Mouse (Mus musculus): ENCODE measurements around the gene S100a16.

Gene S100a16

DNA sequence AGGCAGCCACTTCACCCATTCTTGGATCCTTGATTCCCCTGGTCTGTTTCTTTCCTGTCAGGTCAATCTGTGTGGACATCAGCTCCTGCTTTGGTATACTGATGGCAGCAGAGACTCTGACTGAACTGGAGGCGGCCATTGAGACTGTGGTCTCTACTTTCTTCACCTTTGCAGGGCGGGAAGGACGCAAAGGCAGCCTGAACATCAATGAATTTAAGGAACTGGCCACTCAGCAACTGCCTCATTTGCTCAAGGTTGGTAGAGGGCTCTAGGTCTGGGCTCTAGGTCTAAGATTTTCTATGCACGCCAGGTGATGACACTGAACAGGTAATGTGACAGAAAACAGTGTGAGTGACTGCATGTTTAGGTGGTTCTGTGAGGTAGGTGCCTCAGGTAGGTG, 21.3 kb upstream of the S100a16 start:
- in situ Hi-C loops (cut with MboI): loop anchor here (10.0 kb wide), 1 partner anchor 99 kb away; the partner anchor contains the start of gene S100a6

DNA sequence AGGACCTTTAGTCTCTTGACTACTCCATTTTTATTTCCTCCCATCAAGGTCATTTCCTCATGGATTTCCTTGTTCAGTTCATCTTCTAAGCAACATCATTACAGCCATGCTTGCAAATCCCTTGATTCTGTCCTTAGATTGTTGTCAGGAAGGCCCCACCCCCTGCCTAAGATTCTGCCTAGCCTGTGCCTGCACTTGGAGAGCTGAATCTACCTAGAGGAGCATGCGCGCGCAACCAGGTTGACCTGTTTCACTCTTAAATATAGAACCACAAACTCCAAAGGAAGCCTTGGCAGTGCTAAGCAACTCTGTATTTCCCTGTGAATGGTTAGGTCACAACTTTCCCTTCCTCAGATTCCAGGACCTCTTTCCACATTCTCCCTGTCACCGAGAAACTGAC, 19.3 kb upstream of the S100a16 start:
- in situ Hi-C loops (cut with MboI): loop anchor here (10.0 kb wide), 1 partner anchor 97 kb away; the partner anchor contains the start of gene S100a6

DNA sequence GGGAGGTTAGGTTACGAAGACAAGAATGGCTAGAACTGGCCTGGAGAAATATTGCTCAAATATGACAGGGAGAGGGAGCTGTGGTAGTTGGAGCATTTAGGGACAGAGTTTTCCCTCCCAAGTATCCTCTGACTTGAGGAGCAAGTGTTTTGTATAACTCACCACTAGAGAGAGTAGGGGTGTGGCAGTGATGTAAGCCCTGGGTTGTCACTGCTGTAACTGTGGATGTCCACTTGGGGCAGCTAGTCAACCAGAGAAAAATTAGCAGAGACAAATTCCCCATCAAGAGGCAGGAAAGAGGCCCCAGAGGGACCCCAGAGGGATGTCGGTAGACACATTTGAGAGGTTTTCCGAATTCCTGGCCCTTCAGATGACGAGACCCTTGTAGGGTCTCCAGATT, 11.6 kb upstream of the S100a16 start:
- in situ Hi-C loops (cut with MboI): no loop called here

DNA sequence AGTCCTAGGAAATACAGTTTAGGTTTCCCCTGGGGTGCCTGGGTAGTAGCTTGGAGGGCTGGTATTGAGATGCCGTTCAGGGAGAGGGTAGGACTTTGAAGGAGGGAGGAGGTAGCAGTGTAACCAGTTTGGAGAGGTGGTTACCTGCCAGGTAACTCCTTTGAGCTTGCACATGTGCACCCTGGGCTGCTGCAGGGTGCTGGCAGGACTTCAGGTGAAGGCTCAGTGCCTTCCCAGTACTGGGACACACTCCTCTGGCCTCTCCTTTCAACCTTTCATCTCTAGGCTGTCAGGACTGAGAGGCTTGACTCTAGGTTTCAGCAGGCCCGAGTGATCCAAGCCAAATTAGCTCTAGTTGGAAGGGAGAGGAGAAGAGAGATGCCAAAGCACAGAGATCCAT, 11.0 kb upstream of the S100a16 start:
- in situ Hi-C loops (cut with MboI): no loop called here

DNA sequence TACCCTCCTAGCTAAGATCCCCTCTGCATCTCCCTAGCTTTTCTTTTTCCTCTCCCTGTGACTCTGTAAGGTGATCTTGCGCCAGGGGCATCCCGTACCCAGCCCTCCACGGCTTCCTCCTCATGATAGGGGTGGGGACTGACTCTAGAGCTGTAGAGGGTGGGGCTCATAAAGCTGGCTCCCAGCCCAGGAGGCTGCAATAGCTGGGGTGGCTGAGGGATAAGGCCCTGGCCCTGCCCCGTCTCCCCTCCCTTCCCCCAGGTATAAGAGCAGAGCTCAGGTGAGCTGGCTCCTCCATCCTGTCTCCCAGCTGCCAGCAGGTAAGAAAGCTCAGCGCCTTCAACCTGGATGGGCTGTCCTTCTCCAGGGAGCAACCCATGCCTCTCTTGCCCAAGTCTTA, 10.5 kb upstream of the S100a16 start, which contains the start of gene S100a14:
Gene S100a14, plus strand, starts transcription at position 277 of the 400 bp plus-strand sequence.
- in situ Hi-C loops (cut with MboI): no loop called here

DNA sequence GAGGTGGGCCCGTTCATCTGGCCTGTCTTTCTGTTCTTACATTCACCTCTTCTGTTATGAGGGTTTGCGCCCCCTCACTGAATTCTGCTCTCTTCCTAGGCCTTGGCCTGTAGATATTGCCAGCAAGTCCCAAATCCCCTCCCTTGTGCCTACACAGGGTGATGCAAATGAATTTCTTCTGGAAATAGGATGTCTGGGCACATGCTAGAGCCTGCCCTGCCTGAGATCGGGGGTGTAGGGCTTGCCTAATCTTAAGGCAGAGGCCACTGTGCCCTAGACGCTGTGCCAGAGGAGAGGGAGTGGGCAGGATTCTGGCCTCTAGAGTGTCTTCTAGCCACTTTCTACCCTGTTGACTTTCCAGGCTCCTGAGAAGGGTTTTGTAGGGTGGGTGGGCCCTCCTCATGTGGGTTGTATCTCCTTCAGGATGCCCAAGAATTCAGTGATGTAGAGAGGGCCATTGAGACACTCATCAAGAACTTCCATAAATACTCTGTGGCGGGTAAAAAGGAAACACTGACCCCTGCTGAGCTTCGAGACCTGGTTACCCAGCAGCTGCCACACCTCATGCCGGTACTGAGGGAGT, 9.7 kb upstream of the S100a16 start:
- in situ Hi-C loops (cut with MboI): no loop called here

DNA sequence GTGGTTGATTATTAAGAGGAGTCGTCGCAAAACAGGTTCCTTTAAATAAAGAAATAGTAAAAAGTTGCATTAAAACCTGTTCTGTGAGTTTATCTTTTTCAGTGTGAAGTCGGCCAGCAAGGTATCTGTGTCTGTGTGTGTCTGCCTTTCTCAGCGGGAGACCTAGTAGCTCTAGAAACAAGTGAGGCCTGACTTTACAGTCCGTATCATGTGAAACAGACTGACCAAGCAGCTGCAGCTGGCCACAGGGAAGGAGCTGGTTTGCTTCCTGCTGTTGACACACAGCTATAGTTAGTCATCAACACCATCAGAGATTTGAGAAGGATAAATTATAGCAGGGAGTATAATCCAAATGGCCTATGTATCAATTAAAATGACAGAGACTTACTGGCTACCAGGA, 5.3 kb upstream of the S100a16 start:
- in situ Hi-C loops (cut with MboI): no loop called here

DNA sequence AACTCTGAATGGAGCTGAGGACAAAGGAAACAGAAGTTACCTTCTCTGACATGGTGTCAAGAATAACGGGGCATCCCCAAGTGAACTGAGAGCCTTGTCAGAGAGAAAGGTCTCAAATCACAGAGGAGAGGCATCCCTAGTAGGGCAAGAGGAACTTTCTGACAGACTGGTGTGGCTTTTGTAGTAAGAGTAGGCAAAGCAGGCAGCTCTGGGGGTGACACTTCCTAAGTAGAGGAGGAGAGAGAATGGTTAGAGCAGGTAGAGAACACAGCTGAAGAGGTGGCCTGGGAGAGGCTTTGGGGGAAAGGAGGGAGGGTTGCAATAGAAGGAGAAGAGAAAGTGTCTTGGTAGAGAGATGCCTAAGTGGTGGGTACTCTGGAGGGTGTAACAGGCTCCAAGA, 1.6 kb upstream of the S100a16 start:
- in situ Hi-C loops (cut with MboI): no loop called here

DNA sequence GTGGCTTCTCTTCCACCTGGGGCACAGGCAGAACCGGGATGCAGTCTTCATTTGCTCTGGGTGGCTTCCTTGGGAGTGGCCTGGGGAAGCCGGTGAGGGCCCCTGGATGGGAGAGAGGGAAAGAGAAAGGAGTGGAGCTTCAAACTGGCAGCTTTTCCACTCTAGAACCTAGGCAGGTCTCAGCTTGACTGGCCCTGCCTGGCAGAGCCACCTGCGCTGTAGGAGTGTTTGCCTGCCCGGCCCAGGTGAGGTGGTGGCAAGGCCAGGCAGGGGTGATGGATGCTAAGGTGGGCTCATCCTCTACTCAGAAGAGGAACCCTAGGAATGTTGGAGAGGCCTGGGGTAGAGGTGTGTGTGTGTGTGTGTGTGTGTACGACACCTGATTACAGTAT, 847 bp downstream of the S100a16 start:
- in situ Hi-C loops (cut with MboI): no loop called here

DNA sequence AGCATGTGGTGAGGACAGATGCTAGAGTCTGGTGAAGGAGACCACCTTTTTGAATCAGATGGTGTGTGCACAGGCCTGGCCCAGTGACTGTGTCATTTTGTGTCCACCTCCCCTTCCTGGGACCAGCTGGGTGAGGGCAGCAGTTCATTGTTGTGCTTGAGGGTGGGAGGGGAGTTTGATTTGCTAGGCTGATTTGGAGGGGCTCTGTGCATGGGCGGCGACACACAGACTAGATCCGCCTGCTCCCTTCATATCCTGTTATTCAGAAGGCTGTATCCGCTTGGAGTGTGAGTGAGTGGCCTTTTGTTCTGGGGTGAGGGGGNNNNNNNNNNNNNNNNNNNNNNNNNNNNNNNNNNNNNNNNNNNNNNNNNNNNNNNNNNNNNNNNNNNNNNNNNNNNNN, 3.9 kb downstream of the S100a16 start:
- in situ Hi-C loops (cut with MboI): no loop called here

DNA sequence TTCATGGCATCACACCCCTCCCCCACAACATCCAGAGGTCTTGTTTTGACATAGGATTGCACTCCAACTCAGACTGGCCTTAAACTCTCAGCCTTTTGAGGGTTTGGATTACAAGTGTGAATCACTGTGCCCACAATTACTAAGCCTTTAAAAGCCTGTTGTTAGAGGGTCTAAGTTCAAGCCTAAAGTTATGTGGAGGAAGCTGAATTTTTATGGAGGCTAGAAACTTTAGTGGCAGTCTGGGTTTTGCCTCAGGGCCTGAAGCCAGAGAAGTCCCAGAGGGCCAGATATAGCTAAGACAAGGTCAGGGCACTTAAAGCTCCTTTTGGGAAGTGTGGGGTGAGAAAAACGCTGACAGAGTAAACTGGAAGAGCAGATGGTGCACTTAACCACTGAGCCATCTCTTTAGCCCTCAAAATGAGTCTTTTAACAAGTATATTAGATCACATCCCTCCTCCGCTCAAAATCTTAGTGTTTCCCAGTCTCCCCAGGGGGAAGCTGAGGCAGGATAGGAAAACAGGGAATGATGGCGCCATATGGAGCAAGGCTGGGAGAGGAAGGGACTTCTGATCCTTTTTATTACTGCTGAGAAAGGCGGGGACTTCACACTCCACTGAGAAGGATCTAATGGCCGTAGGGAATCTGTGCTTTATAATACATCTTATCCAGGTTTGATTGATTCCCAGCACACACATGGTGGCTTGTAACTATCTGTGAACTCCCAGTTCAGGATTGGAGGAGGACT, 12.8 kb downstream of the S100a16 start:
- in situ Hi-C loops (cut with MboI): no loop called here

DNA sequence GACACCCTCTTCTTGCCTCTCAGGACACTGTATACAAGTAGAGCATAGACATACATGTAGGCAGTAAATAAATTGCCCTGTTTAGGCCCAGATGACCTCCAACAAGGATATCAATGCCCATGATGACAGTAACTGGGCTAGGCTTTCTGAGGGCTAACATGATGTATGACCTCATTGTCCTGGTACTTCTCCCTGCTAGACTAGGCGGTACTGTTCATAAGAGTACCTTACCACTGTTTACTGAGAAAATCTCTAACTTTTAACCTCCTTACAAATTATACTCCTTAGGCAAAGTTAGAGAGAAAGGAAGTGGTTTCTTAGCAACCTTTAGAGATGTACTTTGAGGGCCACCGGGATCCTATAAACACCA, 13.4 kb downstream of the S100a16 start:
- in situ Hi-C loops (cut with MboI): no loop called here

DNA sequence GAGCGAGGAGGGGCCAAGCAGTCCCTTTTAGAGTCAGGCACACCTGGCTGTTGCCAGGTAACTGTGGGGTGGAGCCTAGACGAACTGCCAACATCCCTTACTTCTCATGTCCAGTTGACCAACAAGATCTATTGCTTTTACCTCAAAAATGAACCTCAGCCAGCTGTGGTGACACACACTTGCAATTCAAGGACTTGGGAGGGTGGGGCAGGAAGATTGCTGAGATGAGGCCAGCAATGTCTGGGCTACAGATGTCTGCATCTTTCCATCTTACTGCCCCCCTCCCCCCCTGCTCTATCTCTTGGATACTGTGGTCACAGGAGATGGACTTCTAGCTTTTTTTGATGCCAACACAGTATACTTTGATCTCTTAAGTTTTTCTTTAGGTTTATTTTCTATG, 15.2 kb downstream of the S100a16 start:
- in situ Hi-C loops (cut with MboI): no loop called here

DNA sequence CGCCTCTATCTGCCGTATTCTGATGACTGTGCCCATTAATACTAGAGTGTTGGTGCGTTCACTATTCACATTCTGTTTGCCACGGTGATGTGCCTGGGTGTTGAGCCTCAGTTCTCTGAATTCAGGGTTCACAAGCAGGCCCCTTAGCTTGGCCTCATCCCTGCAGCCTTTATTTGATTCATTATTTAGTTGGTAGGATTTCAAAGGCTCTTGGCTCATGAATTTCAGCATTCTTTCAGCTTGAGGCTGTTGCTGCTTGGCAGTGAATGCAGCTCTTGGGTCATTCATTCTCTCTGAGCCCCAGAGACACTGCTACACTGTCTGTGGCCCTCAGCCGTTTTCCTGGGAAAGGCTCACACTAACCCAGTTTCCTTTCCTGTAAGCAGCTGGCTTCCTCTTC, 18.9 kb downstream of the S100a16 start:
- in situ Hi-C loops (cut with MboI): no loop called here

DNA sequence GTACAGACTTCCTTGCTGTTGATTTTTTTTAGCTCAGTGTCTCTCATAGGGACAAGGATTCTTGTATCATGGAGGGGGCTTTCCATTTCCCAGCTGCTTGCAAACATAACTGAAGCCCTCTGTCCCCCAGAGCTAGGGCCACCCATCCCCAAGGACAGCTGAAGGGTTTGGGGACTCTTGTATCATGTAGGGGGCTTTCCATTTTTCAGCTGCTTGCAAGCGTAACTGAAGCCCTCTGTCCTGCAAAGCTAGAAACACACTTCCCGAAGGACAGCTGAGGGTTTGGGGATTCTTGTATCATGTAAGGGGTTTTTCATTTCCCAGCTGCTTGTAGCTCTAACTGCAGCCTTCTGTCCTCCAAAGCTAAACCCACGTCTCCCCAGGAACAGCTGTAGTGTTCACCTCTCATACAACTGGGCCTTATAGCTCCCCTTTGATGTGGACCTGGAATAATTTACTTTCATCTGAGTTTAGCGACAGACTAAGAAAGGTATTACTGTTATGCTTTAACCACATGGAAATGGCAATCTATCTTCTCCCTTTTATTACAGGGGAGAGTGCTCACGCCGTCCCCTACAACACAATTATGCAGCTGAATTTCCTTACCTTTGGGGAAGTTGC, 23.1 kb downstream of the S100a16 start, which contains the start of gene S100a3:
Gene S100a3, plus strand, starts transcription at position 571 of the 621 bp plus-strand sequence.
- in situ Hi-C loops (cut with MboI): no loop called here

DNA sequence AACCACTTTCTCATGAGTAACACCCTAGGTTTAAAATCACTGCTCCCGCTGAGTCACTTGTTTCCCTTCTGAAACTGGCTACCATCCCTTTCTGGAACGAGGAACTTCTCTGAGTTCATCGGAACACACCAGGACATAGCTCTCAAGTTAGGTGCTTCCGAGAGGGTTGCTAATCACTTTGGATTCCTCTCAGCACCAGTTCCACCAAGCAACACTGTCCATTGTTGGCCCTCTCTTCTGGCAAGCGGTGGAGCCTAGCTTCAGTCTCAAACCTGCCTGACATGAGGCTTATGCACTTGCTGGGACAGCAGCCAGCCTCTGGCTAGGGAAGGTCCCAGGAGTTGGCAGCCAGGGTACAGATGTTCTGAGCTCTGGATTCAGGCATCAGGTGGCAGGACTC, 37.6 kb downstream of the S100a16 start:
- in situ Hi-C loops (cut with MboI): no loop called here

DNA sequence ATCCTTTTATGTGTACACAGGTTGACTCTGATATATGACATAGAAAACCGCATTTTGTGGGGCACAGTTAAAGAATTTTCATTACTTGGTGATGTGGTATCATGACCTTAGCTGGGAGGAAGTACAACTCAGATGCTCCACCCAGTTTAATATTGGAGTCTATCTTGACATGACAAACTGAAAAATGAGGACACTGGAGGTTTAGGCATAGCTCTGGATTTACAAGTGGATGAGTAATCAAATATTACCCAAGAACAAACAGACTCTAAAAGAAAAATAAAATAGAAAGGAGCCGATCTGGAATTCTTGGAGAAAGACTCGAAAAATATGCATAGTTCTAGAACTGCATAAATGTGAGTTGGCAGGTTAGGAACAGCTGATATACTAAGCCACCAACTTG, 38.3 kb downstream of the S100a16 start:
- in situ Hi-C loops (cut with MboI): no loop called here

DNA sequence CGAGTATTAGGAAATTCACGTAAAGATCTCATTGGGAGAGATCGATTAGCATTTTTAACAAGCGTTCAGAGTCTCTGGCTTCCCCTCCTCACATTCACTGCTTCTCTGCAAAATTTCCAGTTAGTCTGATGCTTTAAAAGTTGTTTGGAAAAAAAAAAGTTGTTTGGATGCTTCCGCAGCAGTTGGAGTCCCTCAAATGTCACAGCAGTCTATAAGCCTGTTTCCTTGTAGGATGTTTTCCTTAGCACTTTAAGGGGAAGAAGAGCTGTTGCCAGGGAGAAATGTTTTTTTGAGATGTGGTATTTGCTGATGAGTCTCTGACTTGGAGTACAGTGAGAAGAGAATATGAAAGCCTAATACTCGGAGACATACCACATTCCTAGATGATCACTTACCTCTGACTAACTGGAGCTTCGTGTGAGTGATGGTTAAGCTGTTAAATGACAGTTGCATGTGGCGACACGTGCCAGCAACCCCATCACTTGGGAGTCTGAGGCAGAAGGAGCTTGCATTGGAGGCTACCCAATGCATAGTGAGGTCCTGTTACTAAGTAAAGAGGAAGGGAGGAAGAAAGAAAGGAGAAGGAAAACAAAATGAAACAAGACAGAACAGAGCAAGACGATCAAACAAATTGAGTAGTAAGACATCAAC, 39.4 kb downstream of the S100a16 start:
- in situ Hi-C loops (cut with MboI): no loop called here

DNA sequence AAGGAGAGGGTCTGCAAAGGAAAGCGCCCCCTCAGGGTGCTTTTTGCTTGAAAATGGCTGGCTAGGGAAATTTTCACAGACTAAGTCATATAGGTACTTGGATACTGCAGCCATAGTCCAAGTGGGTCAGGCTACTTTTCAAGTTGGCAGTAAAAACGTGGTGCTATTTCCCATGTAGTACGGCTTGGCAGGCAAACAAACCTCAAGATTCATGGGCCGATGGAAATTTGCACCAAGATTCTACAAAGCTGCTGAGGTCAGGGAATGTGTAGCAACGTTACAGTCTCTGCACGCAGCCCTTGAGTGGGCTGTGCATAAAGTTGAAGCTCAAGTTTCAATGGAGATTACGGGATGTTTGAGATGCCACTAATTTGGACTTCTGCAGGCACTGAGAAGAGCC, 42.4 kb downstream of the S100a16 start:
- in situ Hi-C loops (cut with MboI): no loop called here

DNA sequence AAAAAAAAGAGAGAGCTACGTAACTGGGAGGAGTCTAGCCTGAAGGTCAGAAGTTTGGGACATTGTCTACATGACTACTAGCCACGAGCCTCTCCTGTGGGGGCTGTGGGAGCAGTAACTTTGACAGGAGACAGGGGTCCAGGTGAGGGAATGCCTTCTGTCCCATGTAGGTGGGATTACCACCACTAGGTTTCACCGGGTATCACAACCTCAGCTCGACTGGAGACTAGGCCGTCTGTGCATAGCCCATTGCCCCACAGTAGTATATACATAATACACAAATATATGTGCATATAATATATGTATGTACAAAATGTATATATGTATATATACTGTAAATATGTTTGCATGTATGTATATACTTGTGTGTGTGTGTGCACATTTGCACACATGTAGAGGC, 44.1 kb downstream of the S100a16 start:
- in situ Hi-C loops (cut with MboI): loop anchor here (5.0 kb wide), 1 partner anchor 36 kb away; no protein-coding TSS in a partner anchor

DNA sequence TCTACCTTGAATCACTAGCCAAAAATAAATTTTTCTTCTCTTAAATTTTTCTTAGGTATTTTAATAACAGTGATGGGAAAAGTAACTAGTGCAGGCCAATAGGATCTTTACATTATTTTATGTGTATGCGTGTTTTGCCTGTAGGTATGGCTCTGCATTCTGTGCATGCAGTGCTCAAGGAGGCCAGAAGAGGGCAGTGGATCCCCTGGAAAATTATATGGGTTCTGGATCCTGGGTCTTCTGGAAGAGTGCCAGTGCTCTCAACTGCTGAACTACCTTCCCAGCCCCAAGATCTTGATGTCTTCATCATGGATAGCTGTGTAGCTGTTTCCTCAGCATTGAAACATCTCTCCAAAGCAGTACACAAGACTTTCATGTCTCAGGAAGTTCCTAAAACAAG, 45.1 kb downstream of the S100a16 start:
- in situ Hi-C loops (cut with MboI): loop anchor here (5.0 kb wide), 1 partner anchor 35 kb away; no protein-coding TSS in a partner anchor

DNA sequence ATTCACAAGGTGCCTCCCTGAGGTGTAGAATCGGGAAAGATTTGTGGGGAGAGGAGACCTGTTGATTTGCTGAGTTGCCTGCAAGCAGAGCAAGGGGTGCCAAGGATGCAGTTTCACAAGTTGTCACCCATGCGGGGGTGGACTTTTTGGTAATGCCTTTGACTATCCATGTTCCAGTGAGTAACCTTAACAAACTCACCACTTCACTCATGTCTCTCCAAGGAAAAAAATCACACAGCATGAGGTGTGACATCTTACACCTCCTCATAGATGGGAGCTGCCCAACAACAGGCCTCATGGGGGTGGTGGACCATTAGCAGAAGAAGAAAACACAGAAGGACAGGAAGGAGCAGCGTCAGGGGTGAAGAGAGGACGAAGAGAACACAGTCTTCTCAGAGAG, 45.5 kb downstream of the S100a16 start:
- in situ Hi-C loops (cut with MboI): loop anchor here (5.0 kb wide), 1 partner anchor 35 kb away; no protein-coding TSS in a partner anchor

Data from mature B cell (primary cell).